Mouse (Mus musculus) ovary, postnatal 14 days (tissue): ENCODE data around the gene Rfpl4.
"Not testable (repeated sequence)": the region's sequence is repeated elsewhere in the genome, so short reads cannot be mapped to it uniquely, and the experiment has no call there.

Source experiments
- DNase-seq: peaks from one replicate; pipeline ENCODE4 v3.0.0; 2022; ENCODE audit warnings: low spot score

Rfpl4 gene

GRCm38 (mm10) chr7:5080815-5081214 lies 35.9 kb downstream of the Rfpl4 start:
- no peak for DNase-seq

GRCm38 (mm10) chr7:5080010-5080751 lies 36.6 kb downstream of the Rfpl4 start, which contains the start of gene Epn1:
TSS of gene Epn1 (plus strand) at chr7:5080235.
- peak; percentile 93 for DNase-seq

GRCm38 (mm10) chr7:5079365-5080009 lies 37.3 kb downstream of the Rfpl4 start:
- not testable (repeated sequence) for DNase-seq

- no peak for DNase-seq
These were observed 39.8 kb downstream of the Rfpl4 start for GRCm38 (mm10) chr7:5076931-5077330.

- no peak for DNase-seq
These were observed 41.8 kb downstream of the Rfpl4 start for GRCm38 (mm10) chr7:5074984-5075383.

- DNase-seq: no peak
These were observed 43.2 kb downstream of the Rfpl4 start for GRCm38 (mm10) chr7:5073586-5073985.

- no peak for DNase-seq
These were observed 51.9 kb downstream of the Rfpl4 start for GRCm38 (mm10) chr7:5064886-5065285.

GRCm38 (mm10) chr7:5062360-5063001 lies 54.3 kb downstream of the Rfpl4 start:
- peak; percentile 56 for DNase-seq

GRCm38 (mm10) chr7:5061774-5062359 lies 54.9 kb downstream of the Rfpl4 start, which contains the start of gene U2af2:
TSS of gene U2af2 (plus strand) at chr7:5062143.
- DNase-seq: peak; percentile 92

- peak; percentile 97 for DNase-seq
These were observed 55.6 kb downstream of the Rfpl4 start for GRCm38 (mm10) chr7:5060944-5061773.

GRCm38 (mm10) chr7:5060239-5060731 lies 56.5 kb downstream of the Rfpl4 start:
- DNase-seq: peak; percentile 65
